Mouse (Mus musculus) lung, embryonic 15.5 days (tissue): ENCODE measurements around the gene Slc22a18. TPM values are rescaled to one million over a fixed set of nuclear protein-coding genes. Genes with fewer than 3 reads are reported as not detected.
"Not testable (repeated sequence)": the region's sequence is repeated elsewhere in the genome, so short reads cannot be mapped to it uniquely, and the experiment has no call there.

Experiments
- ATAC-seq: fragments of 200-750 bp; cut with Nextera tagmentation; 2 replicates; pipeline ENCODE4 v1.8.0; 2017; ENCODE audit warnings: moderate number of reproducible peaks, borderline replicate concordance; ENCODE audit not compliant: low FRiP score, low TSS enrichment; ENCODE audit errors: extremely low read depth
- H3K27ac ChIP-seq: fragments of 300-500 bp; sonication (generic); 2 replicates; pipeline ENCODE4 v1.5.1; 2015; ENCODE audit warnings: moderate library complexity, mild to moderate bottlenecking, inconsistent platforms
- H3K27me3 ChIP-seq: fragments of 300-500 bp; sonication (generic); 2 replicates; pipeline ENCODE4 v1.6.1; 2015; ENCODE audit warnings: inconsistent platforms
- H3K36me3 ChIP-seq: fragments of 300-500 bp; sonication (generic); 2 replicates; pipeline ENCODE4 v1.6.1; 2015; ENCODE audit warnings: inconsistent platforms
- H3K4me1 ChIP-seq: fragments of 300-500 bp; sonication (generic); 2 replicates; pipeline ENCODE4 v1.6.1; 2015; ENCODE audit warnings: inconsistent platforms
- H3K4me2 ChIP-seq: fragments of 300-500 bp; sonication (generic); 2 replicates; pipeline ENCODE4 v1.6.1; 2015; ENCODE audit warnings: inconsistent platforms, mild to moderate bottlenecking, moderate library complexity
- H3K4me3 ChIP-seq: fragments of 300-500 bp; sonication (generic); 2 replicates; pipeline ENCODE4 v1.5.1; 2015; ENCODE audit warnings: mild to moderate bottlenecking, inconsistent platforms
- H3K9ac ChIP-seq: fragments of 300-500 bp; sonication (generic); 2 replicates; pipeline ENCODE4 v1.6.1; 2015; ENCODE audit warnings: inconsistent platforms
- H3K9me3 ChIP-seq: fragments of 300-500 bp; sonication (generic); 2 replicates; pipeline ENCODE4 v1.6.1; 2016; ENCODE audit warnings: inconsistent platforms
- WGBS: fragments of 180-500 bp; shearing (Covaris S2); methylation state at CpG from one replicate; pipeline ENCODE4 v1.1.7; 2015; 5-methylcytosine and 5-hydroxymethylcytosine counted together
- polyA plus RNA-seq: library from polyadenylated mRNA; unstranded; fragments of >200 nt; fragmentation: Nextera tagmentation; extraction: Ambion mirVana; gene quantifications from 2 replicates; pipeline ENCODE4 v1.2.1, GENCODE M21; 2015

Slc22a18 gene
- polyA plus RNA-seq, 1 experiment from 2014 or later: 1.9 TPM

- Histone ChIP-seq H3K4me2 (no peak overlapping the region), H3K27me3 (peaks cover 36% of the 10 kb centered on the region), H3K27ac (no peak overlapping the region), H3K4me1 (peaks cover 13% of the 10 kb centered on the region), H3K9ac (no peak overlapping the region), H3K4me3 (no peak overlapping the region), H3K9me3 (no peaks in the 10 kb centered on the region), H3K36me3 (no peaks in the 10 kb centered on the region)
- ATAC-seq: no peak
- 30% methylated on average over 7 of the region's 7 CpGs for WGBS
Measured at GRCm38 (mm10) chr7:143506675-143507074, 33.1 kb downstream of the Slc22a18 start.

GRCm38 (mm10) chr7:143509566-143509965 is 36.0 kb downstream of the Slc22a18 start:
- Histone ChIP-seq H3K9ac (no peak overlapping the region), H3K36me3 (peaks cover 19% of the 10 kb centered on the region), H3K27me3 (peaks cover 7% of the 10 kb centered on the region; the same call in 1 of the 2 replicates), H3K4me3 (no peak overlapping the region), H3K27ac (no peak overlapping the region), H3K9me3 (no peaks in the 10 kb centered on the region), H3K4me2 (no peak overlapping the region), H3K4me1 (no peaks in the 10 kb centered on the region)
- 70% methylated on average over 1 of the region's 1 CpGs for WGBS
- no peak for ATAC-seq

- Histone ChIP-seq H3K9me3 (no peaks in the 10 kb centered on the region), H3K4me2 (no peak overlapping the region), H3K4me3 (no peak overlapping the region), H3K4me1 (no peaks in the 10 kb centered on the region), H3K9ac (no peak overlapping the region), H3K36me3 (peaks cover 31% of the 10 kb centered on the region), H3K27ac (no peak overlapping the region), H3K27me3 (no peaks in the 10 kb centered on the region; the same call in 1 of the 2 replicates)
- no peak for ATAC-seq
- 79% methylated on average over 3 of the region's 3 CpGs for WGBS
Measured at GRCm38 (mm10) chr7:143510593-143511334, 37.2 kb downstream of the Slc22a18 start.

- Histone ChIP-seq H3K4me3 (no peak overlapping the region), H3K9me3 (no peaks in the 10 kb centered on the region), H3K27me3 (no peaks in the 10 kb centered on the region; the same call in 1 of the 2 replicates), H3K9ac (no peak overlapping the region), H3K4me1 (no peaks in the 10 kb centered on the region), H3K36me3 (peaks cover 37% of the 10 kb centered on the region), H3K4me2 (no peak overlapping the region), H3K27ac (no peak overlapping the region)
- ATAC-seq: no peak
Measured at GRCm38 (mm10) chr7:143511335-143511712, 37.8 kb downstream of the Slc22a18 start.

- H3K9me3 ChIP-seq: no peaks in the 10 kb centered on the region
- 85% methylated on average over 10 of the region's 10 CpGs for WGBS
- H3K27me3 ChIP-seq: no peaks in the 10 kb centered on the region
- H3K4me1 ChIP-seq: no peaks in the 10 kb centered on the region
- ATAC-seq: peak; percentile 20; the same call in 1 of the 2 replicates
- no peak overlapping the region for H3K9ac ChIP-seq
- H3K4me2 ChIP-seq: no peak overlapping the region
- peaks cover 63% of the 10 kb centered on the region for H3K36me3 ChIP-seq
- H3K4me3 ChIP-seq: no peak overlapping the region
- no peak overlapping the region for H3K27ac ChIP-seq
Measured at GRCm38 (mm10) chr7:143513763-143514415, 40.4 kb downstream of the Slc22a18 start.

- ATAC-seq: no peak
- H3K4me1 ChIP-seq: no peaks in the 10 kb centered on the region
- no peak overlapping the region for H3K27ac ChIP-seq
- H3K4me3 ChIP-seq: no peak overlapping the region
- no peak overlapping the region for H3K9ac ChIP-seq
- H3K4me2 ChIP-seq: no peak overlapping the region
- H3K36me3 ChIP-seq: peaks cover 68% of the 10 kb centered on the region
- no peaks in the 10 kb centered on the region for H3K27me3 ChIP-seq
- H3K9me3 ChIP-seq: no peaks in the 10 kb centered on the region
- WGBS: 91% methylated on average over 4 of the region's 4 CpGs
Measured at GRCm38 (mm10) chr7:143514416-143514768, 40.9 kb downstream of the Slc22a18 start.

GRCm38 (mm10) chr7:143519333-143519732 is 45.8 kb downstream of the Slc22a18 start:
- Histone ChIP-seq H3K9ac (no peak overlapping the region), H3K4me3 (no peak overlapping the region), H3K27me3 (no peaks in the 10 kb centered on the region), H3K36me3 (peaks cover 99% of the 10 kb centered on the region), H3K27ac (no peak overlapping the region), H3K9me3 (no peaks in the 10 kb centered on the region), H3K4me1 (no peaks in the 10 kb centered on the region), H3K4me2 (no peak overlapping the region)
- WGBS: 71% methylated on average over 4 of the region's 4 CpGs
- ATAC-seq: no peak

- no peak for ATAC-seq
- Histone ChIP-seq H3K4me2 (no peak overlapping the region), H3K9me3 (no peaks in the 10 kb centered on the region), H3K36me3 (peaks cover 98% of the 10 kb centered on the region), H3K27me3 (no peaks in the 10 kb centered on the region), H3K4me3 (no peak overlapping the region), H3K4me1 (no peaks in the 10 kb centered on the region), H3K27ac (no peak overlapping the region), H3K9ac (no peak overlapping the region)
- 72% methylated on average over 1 of the region's 1 CpGs for WGBS
Measured at GRCm38 (mm10) chr7:143532410-143532809, 58.9 kb downstream of the Slc22a18 start.

- no peak for ATAC-seq
- no peak overlapping the region for H3K27ac ChIP-seq
- no peak overlapping the region for H3K4me3 ChIP-seq
- H3K36me3 ChIP-seq: peaks cover 98% of the 10 kb centered on the region
- no peaks in the 10 kb centered on the region for H3K4me1 ChIP-seq
- H3K4me2 ChIP-seq: no peak overlapping the region
- H3K27me3 ChIP-seq: no peaks in the 10 kb centered on the region
- no peak overlapping the region for H3K9ac ChIP-seq
- WGBS: 75% methylated on average over 2 of the region's 2 CpGs
- no peaks in the 10 kb centered on the region for H3K9me3 ChIP-seq
Measured at GRCm38 (mm10) chr7:143533284-143533683, 59.7 kb downstream of the Slc22a18 start.

GRCm38 (mm10) chr7:143536251-143536650 is 62.7 kb downstream of the Slc22a18 start:
- Histone ChIP-seq H3K27me3 (no peaks in the 10 kb centered on the region), H3K9me3 (no peaks in the 10 kb centered on the region), H3K27ac (no peak overlapping the region), H3K4me1 (no peaks in the 10 kb centered on the region), H3K4me2 (no peak overlapping the region), H3K9ac (no peak overlapping the region), H3K36me3 (peaks cover 88% of the 10 kb centered on the region), H3K4me3 (no peak overlapping the region)
- 89% methylated on average over 3 of the region's 3 CpGs for WGBS
- ATAC-seq: no peak

GRCm38 (mm10) chr7:143538229-143538628 is 64.7 kb downstream of the Slc22a18 start:
- not testable (repeated sequence) for H3K9ac ChIP-seq, H3K4me1 ChIP-seq, H3K4me2 ChIP-seq, H3K9me3 ChIP-seq, ATAC-seq, H3K27me3 ChIP-seq, H3K27ac ChIP-seq, H3K4me3 ChIP-seq
- 80% methylated on average over 6 of the region's 6 CpGs for WGBS
- H3K36me3 ChIP-seq: peaks cover 69% of the 10 kb centered on the region

GRCm38 (mm10) chr7:143538671-143539070 is 65.1 kb downstream of the Slc22a18 start:
- Histone ChIP-seq H3K27me3 (no peaks in the 10 kb centered on the region), H3K9ac (no peak overlapping the region), H3K27ac (no peak overlapping the region), H3K4me2 (no peak overlapping the region), H3K9me3 (no peaks in the 10 kb centered on the region), H3K4me3 (no peak overlapping the region), H3K36me3 (peaks cover 64% of the 10 kb centered on the region), H3K4me1 (peaks cover 6% of the 10 kb centered on the region; the same call in 1 of the 2 replicates)
- WGBS: 31% methylated on average over 1 of the region's 1 CpGs
- ATAC-seq: no peak
